Mouse (Mus musculus) liver, embryonic 14.5 days (tissue): ENCODE data around the gene Defb25. TPM values are rescaled to one million over a fixed set of nuclear protein-coding genes. Genes with fewer than 3 reads are reported as not detected.

Source experiments
- ATAC-seq: fragments of 200-750 bp; cut with Nextera tagmentation; 2 replicates; pipeline ENCODE4 v1.8.0; 2017; ENCODE audit warnings: moderate number of reproducible peaks, mild to moderate bottlenecking, moderate library complexity; ENCODE audit not compliant: insufficient read depth
- DNase-seq, 3 experiments: peaks; one replicate each; pipeline ENCODE4 v3.0.0-alpha.2; 2012 to 2013; ENCODE audit warnings: low read depth in 3 of 3, low spot score in 3 of 3
- H3K27ac ChIP-seq: fragments of 300-500 bp; sonication (generic); 2 replicates; pipeline ENCODE4 v1.5.1; 2014; ENCODE audit warnings: moderate library complexity, mild to moderate bottlenecking, control low read depth, inconsistent platforms
- H3K27me3 ChIP-seq: fragments of 300-500 bp; sonication (generic); 2 replicates; pipeline ENCODE4 v1.6.1; 2014; ENCODE audit warnings: mild to moderate bottlenecking, low read length, moderate library complexity; ENCODE audit not compliant: control insufficient read depth, insufficient read depth
- H3K36me3 ChIP-seq: fragments of 300-500 bp; sonication (generic); replicated peaks from 2 replicates; pipeline ENCODE4 v1.6.1; 2014; ENCODE audit warnings: low read depth; ENCODE audit not compliant: control insufficient read depth, insufficient read depth
- H3K4me1 ChIP-seq, 2 experiments: fragments of 200-500 bp in 1 of 2; fragments of 300-500 bp in 1 of 2; sonication (generic) in 1 of 2; replicated peaks; 2 replicates each; pipeline ENCODE4 v1.6.1; 2012 to 2014; ENCODE audit warnings: antibody characterized with exemption in 1 of 2, inconsistent platforms in 1 of 2, low read length in 1 of 2; ENCODE audit not compliant: control insufficient read depth in 2 of 2, insufficient read depth in 2 of 2
- H3K4me2 ChIP-seq: fragments of 300-500 bp; sonication (generic); 2 replicates; pipeline ENCODE4 v1.6.1; 2014; ENCODE audit warnings: low read depth, mild to moderate bottlenecking, control low read depth, moderate library complexity
- H3K4me3 ChIP-seq, 2 experiments: fragments of 200-500 bp in 1 of 2; fragments of 300-500 bp in 1 of 2; sonication (generic) in 1 of 2; 2 replicates each; pipeline ENCODE4 v1.5.1; 2012 to 2014; ENCODE audit warnings: low read depth in 2 of 2, low read length in 2 of 2, mild to moderate bottlenecking in 2 of 2, control low read depth in 1 of 2, inconsistent platforms in 1 of 2, moderate library complexity in 1 of 2; ENCODE audit not compliant: insufficient read depth in 1 of 2
- H3K9ac ChIP-seq: fragments of 300-500 bp; sonication (generic); replicated peaks from 2 replicates; pipeline ENCODE4 v1.6.1; 2014; ENCODE audit warnings: mild to moderate bottlenecking, control low read depth, moderate library complexity
- H3K9me3 ChIP-seq: fragments of 300-500 bp; sonication (generic); 2 replicates; pipeline ENCODE4 v1.6.1; 2016; ENCODE audit warnings: low read length, mixed read lengths; ENCODE audit not compliant: control insufficient read depth
- CTCF ChIP-seq: IDR thresholded peaks from 2 replicates; pipeline ENCODE4 v1.5.1; 2016; ENCODE audit warnings: antibody characterized with exemption, low read depth, control low read depth
- EP300 ChIP-seq: IDR thresholded peaks from 2 replicates; pipeline ENCODE4 v1.6.1; 2016; ENCODE audit warnings: antibody characterized with exemption, low read depth
- WGBS: fragments of 180-500 bp; shearing (Covaris S2); extraction: QIAGEN DNeasy Blood & Tissue Kit; methylation state at CpG from one replicate; pipeline ENCODE4 v1.1.7; 2014; ENCODE audit not compliant: insufficient replicate concordance; 5-methylcytosine and 5-hydroxymethylcytosine counted together
- polyA plus RNA-seq, 2 experiments: library from polyadenylated mRNA; depleted of rRNA in 1 of 2; stranded (reverse) in 1 of 2; unstranded in 1 of 2; fragments of >200 nt; fragmentation: Nextera tagmentation in 1 of 2; extraction: Ambion mirVana in 1 of 2; gene quantifications; 2 replicates each; pipeline versions ENCODE4 v1.2.1 to v1.2.3; 2012 to 2014

The Defb25 gene
- polyA plus RNA-seq, 2 experiments: not detected

- Histone ChIP-seq H3K4me1 (no peaks in the 10 kb centered on the region), H3K4me2 (no peak overlapping the region), H3K9ac (no peak overlapping the region), H3K36me3 (no peaks in the 10 kb centered on the region), H3K27ac (no peak overlapping the region), H3K27me3 (no peaks in the 10 kb centered on the region), H3K4me3 (no peak overlapping the region), H3K9me3 (no peaks in the 10 kb centered on the region)
- 65% methylated on average over 1 of the region's 1 CpGs for WGBS
- DNase-seq: no peak
- TF ChIP-seq CTCF (no peak), EP300 (no peak)
- ATAC-seq: no peak
Measured at GRCm38 (mm10) chr2:152608719-152609118, 14.1 kb downstream of the Defb25 start.

- DNase-seq (no peak), ATAC-seq (no peak)
- H3K36me3 ChIP-seq: no peaks in the 10 kb centered on the region
- no peaks in the 10 kb centered on the region for H3K9me3 ChIP-seq
- TF ChIP-seq CTCF: no peak
- H3K4me3 ChIP-seq: no peak overlapping the region
- WGBS: 35% methylated on average over 6 of the region's 6 CpGs
- H3K27ac ChIP-seq: no peak overlapping the region
- no peaks in the 10 kb centered on the region for H3K27me3 ChIP-seq
- no peak overlapping the region for H3K4me2 ChIP-seq
- no peak overlapping the region for H3K9ac ChIP-seq
- H3K4me1 ChIP-seq: no peaks in the 10 kb centered on the region
Measured at GRCm38 (mm10) chr2:152607746-152608145, 15.1 kb downstream of the Defb25 start.

GRCm38 (mm10) chr2:152604057-152604456 lies 18.8 kb downstream of the Defb25 start, which contains the start of gene Defb36:
Gene Defb36, plus strand, starts transcription at chr2:152604327.
- TF ChIP-seq EP300 (no peak), CTCF (peak; percentile 64)
- Histone ChIP-seq H3K9me3 (no peaks in the 10 kb centered on the region), H3K27ac (no peak within 1 kb of the TSS), H3K36me3 (no peaks in the 10 kb centered on the region), H3K4me1 (no peaks in the 10 kb centered on the region), H3K4me2 (no peak within 1 kb of the TSS), H3K9ac (no peak within 1 kb of the TSS), H3K27me3 (no peaks in the 10 kb centered on the region), H3K4me3 (no peak within 1 kb of the TSS)
- ATAC-seq (no peak), DNase-seq (no peak)
- 62% methylated on average over 15 of the region's 15 CpGs for WGBS

GRCm38 (mm10) chr2:152601275-152601960 lies 21.4 kb downstream of the Defb25 start:
- WGBS: 46% methylated on average over 4 of the region's 4 CpGs
- H3K9me3 ChIP-seq: no peaks in the 10 kb centered on the region
- H3K36me3 ChIP-seq: no peaks in the 10 kb centered on the region
- H3K27ac ChIP-seq: no peak overlapping the region
- H3K9ac ChIP-seq: no peak overlapping the region
- H3K27me3 ChIP-seq: no peaks in the 10 kb centered on the region
- TF ChIP-seq EP300 (no peak), CTCF (peak; percentile 55)
- H3K4me1 ChIP-seq: no peaks in the 10 kb centered on the region
- no peak for ATAC-seq
- DNase-seq: no peak
- no peak overlapping the region for H3K4me2 ChIP-seq
- H3K4me3 ChIP-seq: no peak overlapping the region

GRCm38 (mm10) chr2:152600076-152600475 lies 22.8 kb downstream of the Defb25 start:
- ATAC-seq (no peak), DNase-seq (no peak)
- no peaks in the 10 kb centered on the region for H3K9me3 ChIP-seq
- no peak overlapping the region for H3K4me3 ChIP-seq
- no peak overlapping the region for H3K9ac ChIP-seq
- H3K4me1 ChIP-seq: no peaks in the 10 kb centered on the region
- no peaks in the 10 kb centered on the region for H3K36me3 ChIP-seq
- H3K4me2 ChIP-seq: no peak overlapping the region
- 76% methylated on average over 6 of the region's 6 CpGs for WGBS
- TF ChIP-seq CTCF: no peak
- no peak for TF ChIP-seq EP300
- no peaks in the 10 kb centered on the region for H3K27me3 ChIP-seq
- H3K27ac ChIP-seq: no peak overlapping the region
